Mouse (Mus musculus): ENCODE measurements around the gene Dnah14. TPM values are rescaled to one million over a fixed set of nuclear protein-coding genes. Genes with fewer than 3 reads are reported as not detected.

Dnah14 gene
- total and polyA plus RNA-seq, 3 experiments: 0.03 to 0.98 (median 0.74) TPM

DNA sequence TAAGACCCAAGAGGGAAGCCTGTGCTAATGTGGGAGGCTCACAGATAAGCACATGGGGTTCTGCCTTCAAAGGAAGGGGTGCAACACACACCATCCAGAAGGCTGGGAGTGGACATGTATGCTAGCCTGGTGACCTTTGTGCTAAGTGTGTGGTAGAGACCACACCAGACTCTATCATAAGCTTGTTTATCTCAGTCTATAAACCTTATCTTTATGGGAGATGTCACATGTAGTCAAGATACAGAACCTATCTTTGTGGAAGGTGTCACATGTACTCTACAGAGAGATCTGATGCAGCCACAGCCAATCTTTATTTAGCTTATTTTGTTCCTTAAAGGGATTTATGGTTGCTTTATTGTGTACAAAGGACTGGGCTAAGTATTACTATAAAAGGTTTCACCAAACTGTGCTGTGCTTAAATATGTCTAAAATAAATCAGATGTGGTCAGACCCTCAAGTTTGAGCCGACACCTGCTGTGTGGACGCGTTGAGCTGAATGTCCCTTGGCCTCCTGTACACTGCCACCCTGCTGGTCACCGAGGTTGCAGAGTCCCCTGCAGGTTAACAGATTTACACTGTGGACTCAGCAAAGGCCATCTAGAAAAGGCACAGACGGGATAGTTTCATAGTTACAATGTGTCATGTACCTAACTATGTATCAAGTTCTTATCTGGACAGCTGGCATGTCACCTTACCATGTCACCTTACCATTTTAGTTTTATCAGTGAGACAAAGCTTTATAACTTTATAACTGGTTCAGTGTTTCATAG, 118.6 kb downstream of the Dnah14 start:
- no peak overlapping the region for H3K4me3 ChIP-seq (replicated peaks in 1 of 3; ENCODE audit: low read depth in 2 of 3, low read length in 2 of 3, poor library complexity in 1 of 3)
- TF ChIP-seq ZMIZ1 (IDR thresholded peaks at IDR 0.05; ENCODE audit: low read depth, low read length) (no peak), TBP (conservative IDR thresholded peaks at IDR 0.05; ENCODE audit: low read depth, low read length) (no peak), E2F4 (IDR thresholded peaks at IDR 0.05; ENCODE audit: insufficient replicate concordance, low read depth, low read length) (no peak), IRF4 (IDR thresholded peaks at IDR 0.05; ENCODE audit: low read depth, low read length) (no peak), MAFK (IDR thresholded peaks at IDR 0.05; ENCODE audit: insufficient replicate concordance, low read length) (no peak), CHD1 (IDR thresholded peaks at IDR 0.05; ENCODE audit: low read depth, low read length) (no peak), TCF12 (IDR thresholded peaks at IDR 0.05; ENCODE audit: low read depth, low read length) (no peak), JUND (conservative IDR thresholded peaks at IDR 0.05; ENCODE audit: low read depth, low read length) (no peak), ZKSCAN1 (IDR thresholded peaks at IDR 0.05; ENCODE audit: borderline replicate concordance, low read depth, low read length) (no peak), ELF1 (IDR thresholded peaks at IDR 0.05; ENCODE audit: low read depth, low read length) (no peak), HCFC1 (IDR thresholded peaks at IDR 0.05; ENCODE audit: low read depth, low read length) (no peak), CHD2 (IDR thresholded peaks at IDR 0.05; ENCODE audit: low read length) (no peak), NRF1 (IDR thresholded peaks at IDR 0.05; ENCODE audit: low read depth, low read length) (no peak), ZC3H11A (IDR thresholded peaks at IDR 0.05; ENCODE audit: low read depth, low read length) (no peak), CTCF (conservative IDR thresholded peaks at IDR 0.05 in 1 of 2, IDR thresholded peaks at IDR 0.05 in 1 of 2; ENCODE audit: low read depth in 2 of 2, low read length in 2 of 2) (no peak)
- dilution Hi-C loops (cut with MboI; ENCODE audit: extremely low pct_ligation_motif_present, extremely low pct_unique_long_range_greater_than_20kb, low sequenced_read_pairs) (no loop called here), in situ Hi-C loops (cut with MboI; ENCODE audit: low pct_ligation_motif_present, low pct_unique_long_range_greater_than_20kb, low sequenced_read_pairs) (no loop called here)
- H3K4me2 ChIP-seq (ENCODE audit: insufficient read depth, low read depth, poor library complexity, severe bottlenecking): no peak overlapping the region
- no peak overlapping the region for H3K27ac ChIP-seq (ENCODE audit: insufficient read depth, low read depth)
- DNase-seq (ENCODE audit: extremely low read depth): no peak
- no peaks in the 10 kb centered on the region for H3K36me3 ChIP-seq (replicated peaks in 1 of 2; ENCODE audit: control insufficient read depth in 1 of 2, insufficient read depth in 1 of 2, low read length in 1 of 2)
- no peaks in the 10 kb centered on the region for H3K79me2 ChIP-seq (replicated peaks; ENCODE audit: control insufficient read depth, extremely low read depth, insufficient read depth, poor library complexity, severe bottlenecking)
- H3K9ac ChIP-seq (ENCODE audit: insufficient read depth, low read depth): no peak overlapping the region
- H3K9me3 ChIP-seq (replicated peaks; ENCODE audit: low read length): no peaks in the 10 kb centered on the region
- H3K4me1 ChIP-seq (ENCODE audit: control insufficient read depth in 1 of 2, insufficient read depth in 2 of 2): peaks cover 3 to 6% of the 10 kb centered on the region in 2 experiments; a peak in 2 of 4 replicates
- H3K27me3 ChIP-seq (replicated peaks): no peaks in the 10 kb centered on the region

DNA sequence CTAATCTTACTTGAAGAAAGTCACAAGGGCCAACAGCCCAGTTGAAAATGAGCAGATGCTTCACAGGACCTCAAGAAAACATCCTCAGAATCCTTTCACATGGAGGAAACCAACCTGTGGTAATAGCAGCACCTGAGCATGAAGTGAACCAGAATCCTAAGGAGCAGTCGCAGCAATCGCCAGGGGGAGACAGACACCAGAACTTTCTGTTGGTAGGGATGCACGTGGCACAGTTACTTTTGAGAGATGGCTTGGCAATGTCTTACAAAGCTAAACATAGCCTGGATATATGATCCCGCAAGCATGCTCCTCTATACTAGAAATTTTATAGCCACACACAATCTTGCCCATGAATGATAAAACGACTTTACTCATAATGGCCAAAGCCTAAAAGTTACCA, 152.3 kb downstream of the Dnah14 start:
- peaks cover 0 to 4% of the 10 kb centered on the region in 2 experiments; a peak in 1 of 4 replicates for H3K4me1 ChIP-seq (ENCODE audit: control insufficient read depth in 1 of 2, insufficient read depth in 2 of 2)
- no peaks in the 10 kb centered on the region for H3K27me3 ChIP-seq (replicated peaks)
- no peaks in the 10 kb centered on the region for H3K79me2 ChIP-seq (replicated peaks; ENCODE audit: control insufficient read depth, extremely low read depth, insufficient read depth, poor library complexity, severe bottlenecking)
- no peaks in the 10 kb centered on the region for H3K36me3 ChIP-seq (replicated peaks in 1 of 2; ENCODE audit: control insufficient read depth in 1 of 2, insufficient read depth in 1 of 2, low read length in 1 of 2)
- no peak overlapping the region for H3K27ac ChIP-seq (ENCODE audit: insufficient read depth, low read depth)
- TF ChIP-seq TBP (conservative IDR thresholded peaks at IDR 0.05; ENCODE audit: low read depth, low read length): no peak
- TF ChIP-seq USF1 (IDR thresholded peaks at IDR 0.05; ENCODE audit: low read depth, low read length): 0 out of 2 replicates have a peak, but pooled peaks have one; percentile 9
- no peak for TF ChIP-seq JUN (IDR thresholded peaks at IDR 0.05; ENCODE audit: insufficient read depth, low read depth, low read length)
- peak; percentile 24 to 88; a peak in 3 of 4 replicates for TF ChIP-seq CTCF (conservative IDR thresholded peaks at IDR 0.05 in 1 of 2, IDR thresholded peaks at IDR 0.05 in 1 of 2; ENCODE audit: low read depth in 2 of 2, low read length in 2 of 2)
- no peak for TF ChIP-seq USF2 (conservative IDR thresholded peaks at IDR 0.05; ENCODE audit: low read depth, low read length)
- TF ChIP-seq RAD21 (IDR thresholded peaks at IDR 0.05; ENCODE audit: low read depth, low read length): peak; percentile 91
- TF ChIP-seq POLR2AphosphoS2 (IDR thresholded peaks at IDR 0.05; ENCODE audit: low read depth, low read length): no peak
- peak; percentile 23; the same call in 1 of the 2 replicates for TF ChIP-seq NELFE (IDR thresholded peaks at IDR 0.05; ENCODE audit: low read depth, low read length)
- TF ChIP-seq SMC3 (IDR thresholded peaks at IDR 0.05; ENCODE audit: low read depth, low read length): peak; percentile 96
- TF ChIP-seq MYC (IDR thresholded peaks at IDR 0.05; ENCODE audit: low read depth, low read length): peak; percentile 98
- TF ChIP-seq JUND (conservative IDR thresholded peaks at IDR 0.05; ENCODE audit: low read depth, low read length): no peak
- TF ChIP-seq ZKSCAN1 (IDR thresholded peaks at IDR 0.05; ENCODE audit: borderline replicate concordance, low read depth, low read length): no peak
- TF ChIP-seq MAX (IDR thresholded peaks at IDR 0.05; ENCODE audit: low read length): peak; percentile 91
- 0 out of 2 replicates have a peak, but pooled peaks have one; percentile 44 for TF ChIP-seq MXI1 (IDR thresholded peaks at IDR 0.05; ENCODE audit: low read depth, low read length)
- no peak for TF ChIP-seq GABPA (IDR thresholded peaks at IDR 0.05; ENCODE audit: insufficient replicate concordance, low read depth, low read length)
- TF ChIP-seq ZC3H11A (IDR thresholded peaks at IDR 0.05; ENCODE audit: low read depth, low read length): peak; percentile 73
- TF ChIP-seq UBTF (IDR thresholded peaks at IDR 0.05; ENCODE audit: low read depth, low read length): no peak
- TF ChIP-seq MAZ (IDR thresholded peaks at IDR 0.05; ENCODE audit: low read depth, low read length): no peak
- no peak for TF ChIP-seq ELF1 (IDR thresholded peaks at IDR 0.05; ENCODE audit: low read depth, low read length)
- peak; percentile 81 for TF ChIP-seq BHLHE40 (IDR thresholded peaks at IDR 0.05; ENCODE audit: low read depth, low read length)
- peak; percentile 44 for DNase-seq (ENCODE audit: extremely low read depth)
- in situ Hi-C loops (cut with MboI; ENCODE audit: low pct_ligation_motif_present, low pct_unique_long_range_greater_than_20kb, low sequenced_read_pairs) (loop anchor here (5.0 to 10.0 kb wide), 2 partner anchors 154 to 386 kb away; no protein-coding TSS in a partner anchor), dilution Hi-C loops (cut with MboI; ENCODE audit: extremely low pct_ligation_motif_present, extremely low pct_unique_long_range_greater_than_20kb, low sequenced_read_pairs) (no loop called here)
- no peaks in the 10 kb centered on the region for H3K9me3 ChIP-seq (replicated peaks; ENCODE audit: low read length)
- H3K9ac ChIP-seq (ENCODE audit: insufficient read depth, low read depth): no peak overlapping the region
- no peak overlapping the region for H3K4me3 ChIP-seq (replicated peaks in 1 of 3; ENCODE audit: low read depth in 2 of 3, low read length in 2 of 3, poor library complexity in 1 of 3)
- H3K4me2 ChIP-seq (ENCODE audit: insufficient read depth, low read depth, poor library complexity, severe bottlenecking): no peak overlapping the region

Measured in CH12.LX (cell line).